Mouse (Mus musculus): ENCODE measurements at regions not wholly inside any gene's neighbourhood (a gene's known extent, or its start where the extent isn't known, plus 50 kb on each side); places are given as distances from the start of the nearest gene placed in this dataset.
A peak's percentile ranks its signal among the peaks of the same experiment; 100 is the strongest.
"Not testable (repeated sequence)": the region's sequence is repeated elsewhere in the genome, so short reads cannot be mapped to it uniquely, and the experiment has no call there.

- no peak for DNase-seq
Measured at GRCm38 (mm10) chr16:55168433-55168832, 129.4 kb downstream of the Zpld1 start.

GRCm38 (mm10) chr16:55166181-55166848 is 131.5 kb downstream of the Zpld1 start:
- DNase-seq = no peak

- no peak for DNase-seq
Measured at GRCm38 (mm10) chr16:55162926-55163325, 134.9 kb downstream of the Zpld1 start.

- no peak for DNase-seq
Measured at GRCm38 (mm10) chr16:55151726-55152125, 146.1 kb downstream of the Zpld1 start.

GRCm38 (mm10) chr16:55142431-55143173 is 155.2 kb downstream of the Zpld1 start:
- no peak for DNase-seq

GRCm38 (mm10) chr16:55134961-55135360 is 162.8 kb downstream of the Zpld1 start:
- DNase-seq = no peak

GRCm38 (mm10) chr16:55097651-55098050 is 200.1 kb downstream of the Zpld1 start:
- DNase-seq = no peak

GRCm38 (mm10) chr16:55087461-55087860 is 210.3 kb downstream of the Zpld1 start:
- no peak for DNase-seq

GRCm38 (mm10) chr16:55076172-55076571 is 221.6 kb downstream of the Zpld1 start:
- DNase-seq = peak; percentile 10

GRCm38 (mm10) chr16:55039777-55040176 is 258.0 kb downstream of the Zpld1 start:
- no peak for DNase-seq

- no peak for DNase-seq
Measured at GRCm38 (mm10) chr16:55001661-55002289, 296.0 kb downstream of the Zpld1 start.

GRCm38 (mm10) chr16:54991595-54992240 is 306.1 kb downstream of the Zpld1 start:
- no peak for DNase-seq

GRCm38 (mm10) chr16:54983759-54984218 is 314.0 kb downstream of the Zpld1 start:
- DNase-seq = peak; percentile 3

GRCm38 (mm10) chr16:54970356-54970755 is 327.4 kb downstream of the Zpld1 start:
- no peak for DNase-seq

- DNase-seq = no peak
Measured at GRCm38 (mm10) chr16:54943808-54944315, 353.9 kb downstream of the Zpld1 start.

- DNase-seq = no peak
Measured at GRCm38 (mm10) chr16:54928259-54928658, 369.5 kb downstream of the Zpld1 start.

GRCm38 (mm10) chr16:54902911-54903310 is 394.9 kb downstream of the Zpld1 start:
- DNase-seq = no peak

- no peak for DNase-seq
Measured at GRCm38 (mm10) chr16:54901461-54901860, 396.3 kb downstream of the Zpld1 start.

GRCm38 (mm10) chr16:54894661-54895060 is 403.1 kb downstream of the Zpld1 start:
- no peak for DNase-seq

GRCm38 (mm10) chr16:54857369-54857768 is 440.4 kb downstream of the Zpld1 start:
- DNase-seq = no peak

GRCm38 (mm10) chr16:54842996-54843395 is 454.8 kb downstream of the Zpld1 start:
- not testable (repeated sequence) for DNase-seq
